Mouse (Mus musculus): ENCODE data around the gene Apln. TPM values are rescaled to one million over a fixed set of nuclear protein-coding genes. Genes with fewer than 3 reads are reported as not detected.

The Apln gene
- polyA plus RNA-seq (2014; fragmentation: Nextera tagmentation; extraction: Ambion mirVana), result 2.4 and 2.6 TPM in 2 replicates

DNA sequence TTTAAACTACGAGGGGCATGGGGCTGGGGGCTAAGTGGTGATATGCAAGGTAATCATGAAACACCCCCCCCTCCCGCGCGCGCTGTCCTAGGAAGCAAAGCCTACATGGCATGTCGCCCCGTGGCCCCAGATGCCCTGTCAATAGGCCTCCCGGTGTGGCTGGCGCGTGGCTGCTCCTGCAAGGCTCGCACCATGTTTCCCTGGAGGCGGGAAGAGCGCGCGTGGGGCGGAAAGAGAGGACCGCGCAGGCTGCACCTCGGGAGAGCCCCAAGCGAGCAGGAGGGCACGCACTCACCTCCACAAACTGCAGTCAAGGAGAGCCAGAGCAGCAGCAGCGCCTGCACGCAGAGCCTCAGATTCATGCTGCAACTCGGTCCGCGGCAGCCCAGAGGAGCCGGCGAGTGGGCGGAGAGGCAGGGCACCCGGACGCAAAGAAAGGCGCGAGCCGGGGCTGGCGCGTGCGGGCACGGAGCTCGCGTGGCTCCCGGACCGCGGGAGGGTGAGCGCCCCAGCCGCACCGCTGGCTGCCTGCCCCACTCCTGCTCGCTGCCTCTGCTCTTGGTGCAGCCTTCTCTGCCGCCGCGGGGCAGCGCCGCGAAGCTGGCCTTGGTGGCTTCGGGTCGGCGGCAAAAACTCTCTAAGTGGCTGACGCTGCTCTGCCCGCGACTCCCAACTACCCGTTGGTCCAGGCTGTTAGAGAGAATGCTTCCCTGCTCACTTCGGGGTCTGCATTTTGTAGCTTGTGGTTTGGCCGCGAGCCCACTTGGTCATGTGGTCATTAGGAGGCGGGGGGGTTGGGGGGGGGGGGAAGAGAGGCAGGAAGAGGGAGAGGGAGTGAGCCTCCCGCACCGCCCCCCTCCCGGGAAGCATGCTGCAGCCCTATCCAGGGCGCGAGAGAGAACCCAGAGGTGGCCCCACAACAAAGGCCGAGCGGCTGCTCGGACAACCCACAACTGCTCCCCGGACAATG lies at the start of gene Apln:
TSS of gene Apln (minus strand) at position 710 of the 970 bp plus-strand sequence.
- peak within 1 kb of the TSS; percentile 79 for H3K4me2 ChIP-seq (ENCODE audit: low read depth)
- peak within 1 kb of the TSS; percentile 42 for H3K4me3 ChIP-seq (ENCODE audit: low read depth, low read length)
- ATAC-seq (ENCODE audit: insufficient read depth, low FRiP score, low TSS enrichment) (peak; percentile 48; the same call in 1 of the 2 replicates), DNase-seq (ENCODE audit: low spot score) (peak; percentile 44)
- H3K4me1 ChIP-seq (ENCODE audit: control insufficient read depth, insufficient read depth, low read length), result no peaks in the 10 kb centered on the region
- H3K9me3 ChIP-seq (ENCODE audit: control insufficient read depth, low read length), result no peaks in the 10 kb centered on the region
- H3K36me3 ChIP-seq (ENCODE audit: control insufficient read depth, insufficient read depth, low read length), result no peaks in the 10 kb centered on the region
- WGBS, result 19% methylated on average over 51 of the region's 73 CpGs
- peaks cover 12% of the 10 kb centered on the region for H3K27me3 ChIP-seq (ENCODE audit: control insufficient read depth, insufficient read depth, low read length)
- H3K9ac ChIP-seq (ENCODE audit: low read length), result peak within 1 kb of the TSS; percentile 47
- 0 out of 2 replicates have a peak within 1 kb of the TSS, but pooled peaks have one; percentile 14 for H3K27ac ChIP-seq (ENCODE audit: low read depth, low read length)

DNA sequence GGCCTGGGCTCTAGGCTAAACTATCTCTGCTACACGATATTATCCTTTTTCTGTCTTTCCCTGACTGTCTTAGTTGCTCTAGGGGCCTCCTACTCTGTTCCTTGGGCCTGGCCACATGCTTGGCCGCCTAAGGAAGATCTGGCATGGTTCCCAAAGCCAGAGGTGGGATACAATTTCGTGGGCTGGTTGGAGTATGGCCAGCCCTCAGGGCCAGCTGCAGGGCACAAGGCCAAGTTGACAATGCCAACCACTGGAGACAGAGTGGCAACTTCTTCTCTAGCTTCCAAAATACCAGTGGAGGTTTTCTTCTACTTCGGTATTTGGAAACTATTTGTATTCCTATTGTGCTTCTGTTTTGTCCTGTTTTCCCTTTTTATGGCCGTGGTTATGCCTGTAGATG lies 47.7 kb upstream of the Apln start:
- Histone ChIP-seq H3K9ac (ENCODE audit: low read length) (no peak overlapping the region), H3K27ac (ENCODE audit: low read depth, low read length) (no peak overlapping the region), H3K36me3 (ENCODE audit: control insufficient read depth, insufficient read depth, low read length) (no peaks in the 10 kb centered on the region), H3K4me3 (ENCODE audit: low read depth, low read length) (no peak overlapping the region), H3K4me1 (ENCODE audit: control insufficient read depth, insufficient read depth, low read length) (no peaks in the 10 kb centered on the region), H3K9me3 (ENCODE audit: control insufficient read depth, low read length) (no peaks in the 10 kb centered on the region), H3K27me3 (ENCODE audit: control insufficient read depth, insufficient read depth, low read length) (no peaks in the 10 kb centered on the region), H3K4me2 (ENCODE audit: low read depth) (no peak overlapping the region)
- no peak for DNase-seq (ENCODE audit: low spot score)
- ATAC-seq (ENCODE audit: insufficient read depth, low FRiP score, low TSS enrichment), result no peak
- 76% methylated on average over 5 of the region's 5 CpGs for WGBS

DNA sequence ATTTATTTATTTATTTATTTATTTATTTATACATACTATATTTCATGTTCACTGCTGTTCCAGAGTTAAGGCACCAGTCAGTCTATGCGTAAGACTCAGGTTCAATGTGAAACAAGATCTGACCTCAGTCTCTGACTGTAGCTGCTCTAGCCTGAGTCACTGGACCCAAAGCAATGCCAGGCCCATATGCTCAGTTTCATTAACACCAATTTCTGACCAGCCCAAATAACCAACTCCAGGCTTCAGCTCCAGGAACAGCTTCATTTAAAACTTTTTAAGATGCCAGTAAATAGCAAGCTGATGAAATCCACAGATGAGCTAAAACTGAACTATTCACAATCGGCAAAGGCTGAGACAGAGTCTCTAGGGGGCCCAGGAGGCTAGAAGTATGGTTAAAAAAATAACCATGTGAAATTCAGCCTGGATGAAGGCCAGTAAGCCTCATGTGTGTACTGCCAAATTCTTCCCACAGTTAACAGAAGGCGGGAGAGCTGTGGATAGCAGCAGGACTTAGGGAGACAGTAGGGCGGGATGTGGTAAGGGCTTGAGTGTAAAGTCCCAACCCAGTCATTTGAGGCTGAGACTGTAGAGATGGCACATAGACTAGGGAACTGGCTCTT lies 42.3 kb upstream of the Apln start:
- H3K36me3 ChIP-seq (ENCODE audit: control insufficient read depth, insufficient read depth, low read length), result no peaks in the 10 kb centered on the region
- DNase-seq (ENCODE audit: low spot score), result no peak
- 91% methylated on average over 4 of the region's 4 CpGs for WGBS
- H3K4me2 ChIP-seq (ENCODE audit: low read depth), result no peak overlapping the region
- H3K4me1 ChIP-seq (ENCODE audit: control insufficient read depth, insufficient read depth, low read length), result no peaks in the 10 kb centered on the region
- H3K9ac ChIP-seq (ENCODE audit: low read length), result no peak overlapping the region
- H3K9me3 ChIP-seq (ENCODE audit: control insufficient read depth, low read length), result no peaks in the 10 kb centered on the region
- H3K4me3 ChIP-seq (ENCODE audit: low read depth, low read length), result no peak overlapping the region
- no peak for ATAC-seq (ENCODE audit: insufficient read depth, low FRiP score, low TSS enrichment)
- H3K27ac ChIP-seq (ENCODE audit: low read depth, low read length), result no peak overlapping the region
- H3K27me3 ChIP-seq (ENCODE audit: control insufficient read depth, insufficient read depth, low read length), result no peaks in the 10 kb centered on the region

DNA sequence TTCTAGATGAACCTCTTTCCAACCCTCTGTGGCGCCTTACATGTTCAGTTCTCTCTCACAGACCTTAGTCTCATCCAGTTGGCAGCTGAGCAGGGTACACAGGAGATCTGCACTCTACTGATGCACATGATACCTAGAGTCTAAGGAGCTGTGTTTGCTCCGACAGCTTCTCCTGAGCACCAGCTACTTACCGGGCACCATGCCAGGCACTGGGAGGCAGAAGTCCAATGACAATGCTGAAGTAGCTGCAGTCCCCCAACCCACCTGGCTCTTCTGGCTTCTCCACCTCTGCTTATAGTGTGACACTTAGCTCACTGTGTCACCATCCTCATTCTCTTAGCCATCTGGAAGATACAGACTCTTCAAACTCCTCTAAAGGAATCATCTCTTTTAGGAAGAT lies 40.0 kb upstream of the Apln start:
- no peak overlapping the region for H3K4me3 ChIP-seq (ENCODE audit: low read depth, low read length)
- no peak overlapping the region for H3K9ac ChIP-seq (ENCODE audit: low read length)
- H3K4me2 ChIP-seq (ENCODE audit: low read depth), result no peak overlapping the region
- H3K4me1 ChIP-seq (ENCODE audit: control insufficient read depth, insufficient read depth, low read length), result no peaks in the 10 kb centered on the region
- H3K9me3 ChIP-seq (ENCODE audit: control insufficient read depth, low read length), result no peaks in the 10 kb centered on the region
- H3K27ac ChIP-seq (ENCODE audit: low read depth, low read length), result no peak overlapping the region
- no peak for ATAC-seq (ENCODE audit: insufficient read depth, low FRiP score, low TSS enrichment)
- WGBS, result 92% methylated on average over 3 of the region's 3 CpGs
- H3K27me3 ChIP-seq (ENCODE audit: control insufficient read depth, insufficient read depth, low read length), result no peaks in the 10 kb centered on the region
- no peaks in the 10 kb centered on the region for H3K36me3 ChIP-seq (ENCODE audit: control insufficient read depth, insufficient read depth, low read length)
- DNase-seq (ENCODE audit: low spot score), result no peak

DNA sequence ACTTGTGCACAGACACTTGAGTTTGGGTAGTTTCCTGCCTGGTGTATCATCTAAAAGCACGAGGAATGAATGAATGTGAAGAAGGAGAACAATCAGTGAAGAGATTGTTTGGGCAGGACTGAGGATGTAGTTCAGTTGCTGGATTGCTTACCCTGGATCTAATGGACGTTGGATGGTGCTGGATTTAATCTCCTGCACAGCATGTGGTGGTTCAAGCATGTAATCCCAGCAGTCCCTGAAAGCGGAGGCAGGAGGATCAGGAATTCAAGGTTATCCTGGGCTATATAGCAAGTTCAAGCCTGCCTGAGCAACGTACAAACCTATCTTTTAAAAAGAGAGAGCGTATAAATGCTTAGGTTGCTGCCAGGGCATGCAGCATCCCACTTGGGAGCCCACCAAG lies 37.7 kb upstream of the Apln start:
- DNase-seq (ENCODE audit: low spot score), result no peak
- Histone ChIP-seq H3K27me3 (ENCODE audit: control insufficient read depth, insufficient read depth, low read length) (no peaks in the 10 kb centered on the region), H3K9ac (ENCODE audit: low read length) (no peak overlapping the region), H3K4me1 (ENCODE audit: control insufficient read depth, insufficient read depth, low read length) (no peaks in the 10 kb centered on the region), H3K36me3 (ENCODE audit: control insufficient read depth, insufficient read depth, low read length) (no peaks in the 10 kb centered on the region), H3K4me2 (ENCODE audit: low read depth) (no peak overlapping the region), H3K27ac (ENCODE audit: low read depth, low read length) (no peak overlapping the region), H3K9me3 (ENCODE audit: control insufficient read depth, low read length) (no peaks in the 10 kb centered on the region), H3K4me3 (ENCODE audit: low read depth, low read length) (no peak overlapping the region)
- ATAC-seq (ENCODE audit: insufficient read depth, low FRiP score, low TSS enrichment), result no peak
- WGBS, result 26% methylated on average over 5 of the region's 5 CpGs

DNA sequence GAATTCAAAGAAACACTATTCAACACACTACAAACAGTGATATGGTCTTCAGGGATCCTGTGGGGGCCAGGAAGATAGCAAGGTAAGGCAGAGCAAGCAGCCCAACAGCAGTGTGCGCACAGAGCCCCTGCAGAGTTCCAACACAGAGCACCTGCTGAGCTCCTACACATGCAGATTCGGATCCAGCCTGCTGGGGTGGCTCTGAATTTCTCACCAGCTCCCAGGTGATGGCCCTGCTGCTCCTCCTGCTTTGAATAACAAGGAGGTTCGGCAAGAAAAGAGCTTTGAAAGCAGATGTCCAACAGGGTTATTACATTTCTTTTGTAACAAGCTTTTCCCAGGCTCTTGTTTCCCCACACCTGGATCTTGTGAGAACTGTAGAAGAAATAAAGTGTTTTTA lies 37.3 kb upstream of the Apln start:
- ATAC-seq (ENCODE audit: insufficient read depth, low FRiP score, low TSS enrichment) (no peak), DNase-seq (ENCODE audit: low spot score) (no peak)
- Histone ChIP-seq H3K4me3 (ENCODE audit: low read depth, low read length) (no peak overlapping the region), H3K9ac (ENCODE audit: low read length) (no peak overlapping the region), H3K9me3 (ENCODE audit: control insufficient read depth, low read length) (no peaks in the 10 kb centered on the region), H3K27me3 (ENCODE audit: control insufficient read depth, insufficient read depth, low read length) (no peaks in the 10 kb centered on the region), H3K4me2 (ENCODE audit: low read depth) (no peak overlapping the region), H3K27ac (ENCODE audit: low read depth, low read length) (no peak overlapping the region), H3K4me1 (ENCODE audit: control insufficient read depth, insufficient read depth, low read length) (no peaks in the 10 kb centered on the region), H3K36me3 (ENCODE audit: control insufficient read depth, insufficient read depth, low read length) (no peaks in the 10 kb centered on the region)
- 22% methylated on average over 3 of the region's 3 CpGs for WGBS

DNA sequence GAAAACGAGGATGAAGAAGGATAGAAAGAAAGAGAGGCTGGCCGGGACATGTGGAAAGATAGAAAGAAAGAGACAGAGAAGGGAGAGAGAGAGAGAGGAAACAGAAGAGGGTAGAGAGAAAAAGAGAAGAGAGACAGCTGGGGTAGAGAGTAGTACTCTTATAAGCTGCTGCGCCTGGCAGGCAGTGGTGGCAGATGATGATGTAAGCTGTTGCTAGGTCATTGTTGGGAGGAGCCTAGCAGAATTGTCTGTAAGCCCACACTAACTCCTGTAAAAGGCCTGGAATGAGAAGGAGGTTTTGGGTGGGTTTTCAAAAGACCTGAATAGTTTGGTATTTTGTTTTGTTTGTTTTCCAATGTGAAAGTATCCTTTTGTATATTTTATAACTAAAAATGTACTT lies 32.2 kb upstream of the Apln start:
- DNase-seq (ENCODE audit: low spot score) (no peak), ATAC-seq (ENCODE audit: insufficient read depth, low FRiP score, low TSS enrichment) (no peak)
- no peaks in the 10 kb centered on the region for H3K27me3 ChIP-seq (ENCODE audit: control insufficient read depth, insufficient read depth, low read length)
- 69% methylated on average over 3 of the region's 3 CpGs for WGBS
- H3K4me3 ChIP-seq (ENCODE audit: low read depth, low read length), result no peak overlapping the region
- no peak overlapping the region for H3K27ac ChIP-seq (ENCODE audit: low read depth, low read length)
- H3K36me3 ChIP-seq (ENCODE audit: control insufficient read depth, insufficient read depth, low read length), result no peaks in the 10 kb centered on the region
- H3K9ac ChIP-seq (ENCODE audit: low read length), result no peak overlapping the region
- H3K4me2 ChIP-seq (ENCODE audit: low read depth), result no peak overlapping the region
- H3K4me1 ChIP-seq (ENCODE audit: control insufficient read depth, insufficient read depth, low read length), result no peaks in the 10 kb centered on the region
- no peaks in the 10 kb centered on the region for H3K9me3 ChIP-seq (ENCODE audit: control insufficient read depth, low read length)

DNA sequence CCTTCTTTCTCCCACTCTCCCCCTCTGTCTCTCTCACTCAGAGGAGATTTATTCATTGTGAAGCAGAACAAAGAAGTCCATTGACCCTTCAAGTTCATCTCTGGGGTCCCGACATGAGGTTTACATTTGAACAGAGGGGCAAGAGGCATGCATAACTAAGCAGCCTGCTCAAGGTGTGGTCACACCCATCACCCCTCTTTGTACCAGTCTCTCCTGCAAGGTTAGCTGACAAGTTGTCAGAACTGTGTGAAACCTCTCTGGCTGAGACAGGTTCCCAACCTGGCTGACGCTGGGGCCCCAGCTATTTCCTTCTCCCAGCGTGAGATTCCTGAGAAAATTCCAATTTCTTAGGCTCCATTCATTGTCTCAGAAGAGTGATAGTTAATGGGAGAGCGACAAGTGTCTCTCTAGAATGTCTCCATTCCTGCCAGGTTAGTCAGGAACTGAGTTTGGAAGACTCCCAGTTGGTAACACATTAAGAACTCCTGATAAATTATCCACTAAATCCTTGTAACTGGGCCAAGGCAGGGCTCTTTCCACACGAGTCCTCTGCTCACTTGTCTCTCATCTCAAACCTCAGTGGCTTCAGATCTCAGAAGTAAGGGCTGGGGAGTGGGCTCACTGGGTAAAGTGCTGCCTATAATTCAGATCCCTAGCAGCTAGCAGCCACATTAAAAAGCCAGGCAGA lies 29.7 kb upstream of the Apln start:
- H3K4me3 ChIP-seq (ENCODE audit: low read depth, low read length), result no peak overlapping the region
- no peaks in the 10 kb centered on the region for H3K27me3 ChIP-seq (ENCODE audit: control insufficient read depth, insufficient read depth, low read length)
- no peak overlapping the region for H3K9ac ChIP-seq (ENCODE audit: low read length)
- H3K4me1 ChIP-seq (ENCODE audit: control insufficient read depth, insufficient read depth, low read length), result no peaks in the 10 kb centered on the region
- no peaks in the 10 kb centered on the region for H3K9me3 ChIP-seq (ENCODE audit: control insufficient read depth, low read length)
- H3K4me2 ChIP-seq (ENCODE audit: low read depth), result no peak overlapping the region
- WGBS, result 39% methylated on average over 5 of the region's 5 CpGs
- H3K36me3 ChIP-seq (ENCODE audit: control insufficient read depth, insufficient read depth, low read length), result no peaks in the 10 kb centered on the region
- H3K27ac ChIP-seq (ENCODE audit: low read depth, low read length), result no peak overlapping the region
- no peak for ATAC-seq (ENCODE audit: insufficient read depth, low FRiP score, low TSS enrichment)
- no peak for DNase-seq (ENCODE audit: low spot score)
